Mouse (Mus musculus) liver, embryonic 16.5 days (tissue): ENCODE results near the gene Cldn14. TPM values are rescaled to one million over a fixed set of nuclear protein-coding genes. Genes with fewer than 3 reads are reported as not detected.

Experiments
- ATAC-seq: fragments of 200-750 bp; cut with Nextera tagmentation; 2 replicates; pipeline ENCODE4 v1.8.0; 2017; ENCODE audit warnings: low read depth, mild to moderate bottlenecking, moderate number of reproducible peaks, moderate library complexity
- H3K27ac ChIP-seq: fragments of 300-500 bp; sonication (generic); 2 replicates; pipeline ENCODE4 v1.5.1; 2014; ENCODE audit warnings: mild to moderate bottlenecking, low read length
- H3K27me3 ChIP-seq: fragments of 300-500 bp; sonication (generic); 2 replicates; pipeline ENCODE4 v1.6.1; 2014; ENCODE audit warnings: low read depth, low read length, mixed read lengths; ENCODE audit not compliant: control insufficient read depth, insufficient read depth
- H3K36me3 ChIP-seq: fragments of 300-500 bp; sonication (generic); 2 replicates; pipeline ENCODE4 v1.6.1; 2014; ENCODE audit warnings: mild to moderate bottlenecking; ENCODE audit not compliant: control insufficient read depth, insufficient read depth
- H3K4me1 ChIP-seq: fragments of 300-500 bp; sonication (generic); 2 replicates; pipeline ENCODE4 v1.6.1; 2014; ENCODE audit warnings: low read depth, low read length, mixed read lengths; ENCODE audit not compliant: control insufficient read depth
- H3K4me2 ChIP-seq: fragments of 300-500 bp; sonication (generic); 2 replicates; pipeline ENCODE4 v1.6.1; 2014; ENCODE audit warnings: low read depth, low read length, mixed read lengths
- H3K4me3 ChIP-seq: fragments of 300-500 bp; sonication (generic); 2 replicates; pipeline ENCODE4 v1.5.1; 2014; ENCODE audit warnings: low read depth, mild to moderate bottlenecking, low read length
- H3K9ac ChIP-seq: fragments of 300-500 bp; sonication (generic); 2 replicates; pipeline ENCODE4 v1.6.1; 2014; ENCODE audit warnings: low read depth, low read length
- H3K9me3 ChIP-seq: fragments of 300-500 bp; sonication (generic); replicated peaks from 2 replicates; pipeline ENCODE4 v1.6.1; 2016; ENCODE audit warnings: low read length; ENCODE audit not compliant: control insufficient read depth
- WGBS: fragments of 180-500 bp; shearing (Covaris S2); extraction: QIAGEN DNeasy Blood & Tissue Kit; methylation state at CpG from one replicate; pipeline ENCODE4 v1.1.7; 2014; ENCODE audit not compliant: insufficient replicate concordance; 5-methylcytosine and 5-hydroxymethylcytosine counted together
- polyA plus RNA-seq: library from polyadenylated mRNA; unstranded; fragments of >200 nt; fragmentation: Nextera tagmentation; extraction: Ambion mirVana; gene quantifications from 2 replicates; pipeline ENCODE4 v1.2.1, GENCODE M21; 2015

Cldn14 gene
- polyA plus RNA-seq, 1 experiment from 2014 or later: 4.6 TPM

GRCm38 (mm10) chr16:93883423-93884085, 125.1 kb downstream of the Cldn14 start, which contains the start of gene Chaf1b:
Chaf1b (plus strand) TSS chr16:93883901.
- H3K36me3 ChIP-seq: no peaks in the 10 kb centered on the region
- peak within 1 kb of the TSS; percentile 45; the same call in 1 of the 2 replicates for H3K27ac ChIP-seq
- peaks cover 21% of the 10 kb centered on the region for H3K4me1 ChIP-seq
- H3K4me2 ChIP-seq: peak within 1 kb of the TSS; percentile 96
- no peaks in the 10 kb centered on the region for H3K27me3 ChIP-seq
- H3K9me3 ChIP-seq: no peaks in the 10 kb centered on the region
- WGBS: under 1% methylated on average over 54 of the region's 54 CpGs
- H3K4me3 ChIP-seq: peak within 1 kb of the TSS; percentile 90
- H3K9ac ChIP-seq: peak within 1 kb of the TSS; percentile 75
- ATAC-seq: peak; percentile 90

GRCm38 (mm10) chr16:93877612-93878380, 130.8 kb downstream of the Cldn14 start:
- H3K9me3 ChIP-seq: no peaks in the 10 kb centered on the region
- H3K9ac ChIP-seq: no peak overlapping the region
- ATAC-seq: no peak
- H3K36me3 ChIP-seq: peaks cover 28% of the 10 kb centered on the region
- no peaks in the 10 kb centered on the region for H3K27me3 ChIP-seq
- H3K4me3 ChIP-seq: no peak overlapping the region
- no peak overlapping the region for H3K4me2 ChIP-seq
- no peaks in the 10 kb centered on the region for H3K4me1 ChIP-seq
- no peak overlapping the region for H3K27ac ChIP-seq
- 73% methylated on average over 6 of the region's 6 CpGs for WGBS

GRCm38 (mm10) chr16:93874841-93875240, 133.8 kb downstream of the Cldn14 start:
- H3K27ac ChIP-seq: no peak overlapping the region
- H3K9ac ChIP-seq: no peak overlapping the region
- no peaks in the 10 kb centered on the region for H3K27me3 ChIP-seq
- no peak overlapping the region for H3K4me2 ChIP-seq
- no peaks in the 10 kb centered on the region for H3K4me1 ChIP-seq
- ATAC-seq: peak; percentile 43
- peaks cover 52% of the 10 kb centered on the region for H3K36me3 ChIP-seq
- H3K4me3 ChIP-seq: no peak overlapping the region
- H3K9me3 ChIP-seq: no peaks in the 10 kb centered on the region
- WGBS: 79% methylated on average over 13 of the region's 13 CpGs

Other genes with a start within 250 kb of the Cldn14 start
- 15.7 and 16.4 TPM in 2 replicates for gene Morc3, start 176.7 kb downstream of the Cldn14 start, polyA plus RNA-seq
- gene Chaf1b, start 124.9 kb downstream of the Cldn14 start, polyA plus RNA-seq: 30.0 and 32.0 TPM in 2 replicates
- not detected in 2 replicates for gene Sim2, start 76.1 kb upstream of the Cldn14 start, polyA plus RNA-seq